Mouse (Mus musculus) thymus, adult 2 months (tissue): ENCODE data around the gene Mrpl52.

Experiments used
- CTCF ChIP-seq: fragments of 200-500 bp; IDR thresholded peaks from 2 replicates; pipeline ENCODE4 v1.5.1; 2012; ENCODE audit warnings: mild to moderate bottlenecking, control low read depth, low read length, moderate library complexity, borderline replicate concordance; ENCODE audit not compliant: control insufficient read depth, poor library complexity, insufficient read depth; ENCODE audit errors: extremely low read depth
- POLR2A ChIP-seq: fragments of 200-500 bp; IDR thresholded peaks from 2 replicates; pipeline ENCODE4 v1.6.1; 2012; ENCODE audit warnings: mild to moderate bottlenecking, low read length, control low read depth, moderate library complexity; ENCODE audit not compliant: control insufficient read depth, poor library complexity, insufficient read depth; ENCODE audit errors: extremely low read depth

DNA sequence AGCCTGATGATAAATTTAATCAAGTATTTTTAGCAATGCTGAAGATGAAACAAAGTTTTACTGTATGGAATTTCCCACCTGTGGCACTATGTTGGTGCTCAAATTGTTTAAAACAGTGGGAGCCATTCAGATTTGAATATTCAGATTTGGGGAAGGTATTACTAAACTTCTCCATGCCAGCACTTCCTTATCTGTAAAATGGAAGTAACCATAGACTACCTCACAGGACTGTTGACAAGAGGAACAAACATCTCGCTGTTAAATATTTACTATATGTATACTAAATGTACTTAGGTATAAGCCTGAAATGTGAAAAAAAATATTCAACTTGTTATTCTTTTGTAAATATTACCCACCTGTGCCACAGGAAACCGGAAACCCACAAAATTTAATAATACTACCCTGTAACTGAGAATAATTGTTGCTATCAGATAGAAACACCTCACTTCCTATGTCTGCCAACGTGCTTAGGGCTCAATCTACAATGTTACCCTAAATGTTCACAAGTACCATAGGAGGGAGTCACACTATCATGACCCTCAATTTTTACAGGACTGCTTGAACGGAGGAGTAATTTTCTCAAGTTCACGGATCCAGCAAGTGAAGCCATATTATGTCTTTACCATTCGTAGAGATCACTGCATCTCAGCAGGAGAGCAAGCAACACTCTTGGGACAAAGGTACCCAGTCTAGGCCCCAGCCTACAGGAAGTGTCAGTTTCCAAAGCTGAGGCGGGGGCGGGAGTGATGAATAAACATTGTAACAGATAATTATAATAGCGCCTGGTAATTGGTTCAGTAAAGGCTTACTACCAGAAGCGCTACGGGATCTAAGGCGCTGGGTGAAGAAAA, 36.6 kb downstream of the Mrpl52 start:
- TF ChIP-seq POLR2A (no peak), CTCF (no peak)
